22 mouse cellular contexts compared by ENCODE assay signal in the genomic region with DNA sequence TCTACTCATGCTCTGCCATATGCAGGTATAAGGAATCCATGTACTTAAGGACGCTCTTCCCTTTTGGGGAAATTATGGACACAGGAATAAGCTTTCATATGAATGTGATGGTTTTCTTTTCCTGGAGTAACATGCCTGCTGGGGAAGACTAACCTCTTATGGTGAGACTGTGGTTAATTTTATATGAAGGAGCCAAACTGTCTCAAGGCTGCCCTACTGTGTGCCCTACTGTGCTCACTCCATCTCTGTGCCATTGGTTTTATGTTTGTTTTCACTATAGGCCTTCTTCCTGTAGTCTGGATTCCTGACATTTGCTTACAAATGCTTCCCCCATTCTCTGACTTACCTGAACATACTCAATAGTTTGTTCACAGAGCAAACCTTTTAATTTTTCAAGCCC. TPM values are rescaled to one million over a fixed set of nuclear protein-coding genes. Genes with fewer than 3 reads are reported as not detected.
A peak's percentile ranks its signal among the peaks of the same experiment; 100 is the strongest.
DNase-seq lines count a peak whose midpoint lies in the region; ATAC-seq and TF ChIP-seq lines count a peak whose summit lies in the region.
"Had no signal": no experiment of that assay in that cellular context is flagged by ENCODE, and none has a peak within 500 bp of the region (broad histone marks: within the 10 kb centered on the region; RNA-seq: fewer than 3 reads in every experiment).

No protein-coding gene starts in this region.

- TF ChIP-seq EP300 in CH12.LX (IDR thresholded peaks at IDR 0.05; ENCODE audit: low read length), result no peak
- TF ChIP-seq EP300 in MEL (IDR thresholded peaks at IDR 0.05; ENCODE audit: low read depth in 1 of 2, low read length in 2 of 2), result no peak

- dilution Hi-C loops in CH12.LX (cut with MboI; ENCODE audit: extremely low pct_ligation_motif_present, extremely low pct_unique_long_range_greater_than_20kb, low sequenced_read_pairs), result no loop called here

- H3K79me2 ChIP-seq in CH12.LX (replicated peaks; ENCODE audit: control insufficient read depth, extremely low read depth, insufficient read depth, poor library complexity, severe bottlenecking) (no peaks in the 10 kb centered on the region), MEL (ENCODE audit: control insufficient read depth, insufficient read depth, low read length, poor library complexity) (no peaks in the 10 kb centered on the region)

- no peak for DNase-seq in CH12.LX (ENCODE audit: extremely low read depth)
- no peak for DNase-seq in MEL (ENCODE audit: low read depth, low spot score)
- no peak for DNase-seq in B cell, adult 2 months
- DNase-seq in midbrain, embryonic 11.5 days (ENCODE audit: low spot score, missing footprints), result no peak
- DNase-seq: adrenal gland, adult 2 months; adrenal gland, adult 8-10 months; adrenal gland, postnatal 10 days; adrenal gland, postnatal 14 days; adrenal gland, postnatal 25 days; adrenal gland, postnatal 36 days; cerebellum, adult 11 months; cerebellum, adult 11-12 months; cerebellum, adult 18-20 months; cerebellum, adult 2 months; cerebellum, adult 8-10 months; cerebellum, adult 9-10 months had no signal

- H3K9me3 ChIP-seq in CH12.LX (replicated peaks; ENCODE audit: low read length), result no peaks in the 10 kb centered on the region
- no peaks in the 10 kb centered on the region for H3K9me3 ChIP-seq in MEL (replicated peaks; ENCODE audit: insufficient read depth, low read length)
- H3K9me3 ChIP-seq in midbrain, embryonic 11.5 days (ENCODE audit: control insufficient read depth, low read length), result peaks cover 2% of the 10 kb centered on the region; the same call in 1 of the 2 replicates

- H3K4me3 ChIP-seq in CH12.LX (replicated peaks in 1 of 3; ENCODE audit: low read depth in 2 of 3, low read length in 2 of 3, poor library complexity in 1 of 3), result no peak overlapping the region
- no peak overlapping the region for H3K4me3 ChIP-seq in MEL (ENCODE audit: control insufficient read depth in 1 of 2, insufficient read depth in 1 of 2, low read depth in 2 of 2, low read length in 2 of 2)
- H3K4me3 ChIP-seq in midbrain, embryonic 11.5 days (ENCODE audit: low read depth, low read length), result no peak overlapping the region

- TF ChIP-seq POLR2A in CH12.LX (IDR thresholded peaks at IDR 0.05; ENCODE audit: low read depth, low read length), result no peak
- TF ChIP-seq POLR2A in MEL (IDR thresholded peaks at IDR 0.05; ENCODE audit: control insufficient read depth in 1 of 2, insufficient read depth in 1 of 2, low read depth in 1 of 2, low read length in 2 of 2, poor library complexity in 1 of 2), result no peak

- peaks cover 63 to 87% of the 10 kb centered on the region in 2 experiments for H3K36me3 ChIP-seq in CH12.LX (replicated peaks in 1 of 2; ENCODE audit: control insufficient read depth in 1 of 2, insufficient read depth in 1 of 2, low read length in 1 of 2)
- H3K36me3 ChIP-seq in MEL (ENCODE audit: control insufficient read depth in 1 of 2, insufficient read depth in 2 of 2, low read length in 2 of 2), result no peaks in the 10 kb centered on the region
- no peaks in the 10 kb centered on the region for H3K36me3 ChIP-seq in midbrain, embryonic 11.5 days (ENCODE audit: control insufficient read depth, insufficient read depth, low read length)
- H3K36me3 ChIP-seq: G1E had no signal

- WGBS in midbrain, embryonic 11.5 days, result 93% methylated on average over 1 of the region's 1 CpGs

- H3K4me2 ChIP-seq in CH12.LX (ENCODE audit: insufficient read depth, low read depth, poor library complexity, severe bottlenecking), result no peak overlapping the region
- no peak overlapping the region for H3K4me2 ChIP-seq in midbrain, embryonic 11.5 days

- no peak for ATAC-seq in midbrain, embryonic 11.5 days (ENCODE audit: low FRiP score)
- ATAC-seq: activated CD4-positive, CD25-positive, alpha-beta regulatory T cell, adult 4 months; CD4-positive, CD25-positive, alpha-beta regulatory T cell, adult 4 months; Patski had no signal

- no peaks in the 10 kb centered on the region for H3K27me3 ChIP-seq in CH12.LX (replicated peaks)
- H3K27me3 ChIP-seq in MEL (ENCODE audit: control insufficient read depth in 1 of 2, insufficient read depth in 2 of 2, low read length in 2 of 2), result no peaks in the 10 kb centered on the region
- no peaks in the 10 kb centered on the region for H3K27me3 ChIP-seq in midbrain, embryonic 11.5 days (ENCODE audit: control insufficient read depth, insufficient read depth, low read length)

- H3K9ac ChIP-seq in CH12.LX (ENCODE audit: insufficient read depth, low read depth), result no peak overlapping the region
- no peak overlapping the region for H3K9ac ChIP-seq in MEL (ENCODE audit: control insufficient read depth, low read depth, low read length, poor library complexity, severe bottlenecking)
- no peak overlapping the region for H3K9ac ChIP-seq in midbrain, embryonic 11.5 days (ENCODE audit: low read length)

- no peak for TF ChIP-seq CTCF in CH12.LX (conservative IDR thresholded peaks at IDR 0.05 in 1 of 2, IDR thresholded peaks at IDR 0.05 in 1 of 2; ENCODE audit: low read depth in 2 of 2, low read length in 2 of 2)
- TF ChIP-seq CTCF in MEL (IDR thresholded peaks at IDR 0.05 in 2 of 3, conservative IDR thresholded peaks at IDR 0.05 in 1 of 3; ENCODE audit: control insufficient read depth in 1 of 3, insufficient read depth in 1 of 3, low read depth in 2 of 3, low read length in 3 of 3, poor library complexity in 1 of 3, severe bottlenecking in 1 of 3), result no peak

- H3K27ac ChIP-seq in CH12.LX (ENCODE audit: insufficient read depth, low read depth) (no peak overlapping the region), MEL (ENCODE audit: control insufficient read depth, low read depth, low read length) (no peak overlapping the region)
- no peak overlapping the region for H3K27ac ChIP-seq in midbrain, embryonic 11.5 days (ENCODE audit: low read depth, low read length)

- TF ChIP-seq RAD21 in CH12.LX (IDR thresholded peaks at IDR 0.05; ENCODE audit: low read depth, low read length) (no peak), MEL (IDR thresholded peaks at IDR 0.05; ENCODE audit: low read depth, low read length) (no peak)

- H3K4me1 ChIP-seq in CH12.LX (ENCODE audit: control insufficient read depth in 1 of 2, insufficient read depth in 2 of 2) (no peaks in the 10 kb centered on the region), MEL (ENCODE audit: control insufficient read depth in 1 of 2, insufficient read depth in 2 of 2, low read length in 2 of 2) (no peaks in the 10 kb centered on the region)
- peaks cover 3% of the 10 kb centered on the region for H3K4me1 ChIP-seq in midbrain, embryonic 11.5 days (ENCODE audit: control insufficient read depth, insufficient read depth, low read length)

- in situ Hi-C loops in CH12.LX (cut with MboI; ENCODE audit: low pct_ligation_motif_present, low pct_unique_long_range_greater_than_20kb, low sequenced_read_pairs), result no loop called here

TF ChIP-seq in CH12.LX, 34 proteins besides CTCF, POLR2A, EP300 and RAD21:
- peak; percentile 57; the same call in 1 of the 2 replicates for TF ChIP-seq ZKSCAN1 (IDR thresholded peaks at IDR 0.05; ENCODE audit: borderline replicate concordance, low read depth, low read length)
- no peak for TF ChIP-seq USF2 (conservative IDR thresholded peaks at IDR 0.05; ENCODE audit: low read depth, low read length)

TF ChIP-seq in MEL, 35 proteins besides CTCF, POLR2A, EP300 and RAD21:
- no peak for TF ChIP-seq MAX (IDR thresholded peaks at IDR 0.05; ENCODE audit: low read length)
- no peak for TF ChIP-seq ZNF384 (IDR thresholded peaks at IDR 0.05; ENCODE audit: low read depth, low read length)
- no peak for TF ChIP-seq MYB (IDR thresholded peaks at IDR 0.05; ENCODE audit: low read depth, low read length)
- TF ChIP-seq ZKSCAN1 (IDR thresholded peaks at IDR 0.05; ENCODE audit: low read depth, low read length), result peak; percentile 62; the same call in 1 of the 2 replicates
- TF ChIP-seq MYC (IDR thresholded peaks at IDR 0.05; ENCODE audit: low read depth, low read length), result no peak
- no peak for TF ChIP-seq UBTF (IDR thresholded peaks at IDR 0.05; ENCODE audit: borderline replicate concordance, insufficient read depth, low read depth, low read length)

RNA-seq across cellular contexts. Expression of a gene that starts 13.9 kb away (rescaled TPM):
- 0.08 TPM in 2 replicates for total RNA-seq in CH12.LX (2012; rRNA removed)
- total RNA-seq in CH12.LX (2014; rRNA removed), result not detected in 2 replicates
- polyA plus RNA-seq in CH12.LX (2012; ENCODE audit: insufficient read length, low read depth), result 0.76 TPM in 1 of 2 replicates, not detected in the other
- total RNA-seq in MEL (2012; rRNA removed), result not detected in 2 replicates
- polyA plus RNA-seq in MEL (2012; ENCODE audit: insufficient read depth in 1 of 2, insufficient read length in 2 of 2, low read depth in 1 of 2, low replicate concordance in 2 of 2, missing spikeins in 1 of 2), result under 1 TPM in 1 of 2 experiments, not detected in 1; 0.03 TPM
- polyA plus RNA-seq in midbrain, embryonic 11.5 days (2014; fragmentation: Nextera tagmentation; extraction: Ambion mirVana), result 0.23 and 0.25 TPM in 2 replicates
- total RNA-seq: ES-E14 had no signal
- polyA plus RNA-seq: C2C12; CD4-positive, CD25-positive, alpha-beta regulatory T cell, adult 4 months; G1E; Patski had no signal
